In the genomic region with DNA sequence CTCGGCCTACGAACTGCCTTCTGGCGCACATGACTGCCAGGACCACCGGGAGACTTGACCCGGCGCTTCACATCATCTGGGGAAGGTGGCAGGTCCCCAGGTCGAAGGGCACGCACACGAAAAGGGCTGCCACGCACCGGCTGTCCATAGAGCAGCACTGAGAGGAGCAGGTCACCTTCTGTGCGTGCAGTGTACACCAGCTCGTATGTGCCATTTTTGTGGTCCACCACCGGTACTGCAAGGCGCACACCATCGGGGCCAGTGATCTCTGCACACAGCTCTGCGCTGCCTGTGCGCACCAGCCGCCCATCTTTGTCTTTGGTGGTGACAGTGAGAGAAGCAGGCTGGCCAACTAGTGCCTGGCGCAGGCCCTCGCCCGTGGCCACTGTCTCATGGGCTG, we compare ENCODE assay signal across 27 mouse cellular contexts. TPM values are rescaled to one million over a fixed set of nuclear protein-coding genes. Genes with fewer than 3 reads are reported as not detected.
"Had no signal": no experiment of that assay in that cellular context is flagged by ENCODE, and none has a peak within 500 bp of the region (broad histone marks: within the 10 kb centered on the region; RNA-seq: fewer than 3 reads in every experiment).

No protein-coding gene starts in this region.

- H3K27me3 ChIP-seq: heart, embryonic 12.5 days; hindbrain, embryonic 12.5 days; intestine, embryonic 15.5 days; limb, embryonic 12.5 days had no signal

- H3K4me2 ChIP-seq: heart, embryonic 12.5 days; hindbrain, embryonic 12.5 days; hindbrain, embryonic 14.5 days; intestine, embryonic 15.5 days; limb, embryonic 12.5 days had no signal

- H3K4me1 ChIP-seq: hindbrain, embryonic 10.5 days; hindbrain, embryonic 12.5 days; intestine, embryonic 15.5 days; limb, embryonic 10.5 days; limb, embryonic 12.5 days had no signal

- DNase-seq: gastrocnemius, postnatal 14 days; heart, postnatal 10 days; heart, postnatal 4 days; kidney, adult 18-20 months; kidney, adult 8-10 months; kidney, postnatal 10 days; kidney, postnatal 25 days; kidney, postnatal 4 days; liver had no signal

- H3K9ac ChIP-seq: heart, embryonic 12.5 days; hindbrain, embryonic 12.5 days; hindbrain, embryonic 14.5 days; intestine, embryonic 15.5 days; limb, embryonic 12.5 days had no signal

- H3K27ac ChIP-seq: heart, embryonic 10.5 days; hindbrain, embryonic 10.5 days; hindbrain, embryonic 12.5 days; hindbrain, embryonic 14.5 days; intestine, embryonic 15.5 days; layer of hippocampus, adult 2 months; left cerebral cortex, adult 2 months; limb, embryonic 10.5 days; limb, embryonic 12.5 days had no signal

- H3K4me3 ChIP-seq: heart, embryonic 10.5 days; heart, embryonic 12.5 days; hindbrain, embryonic 10.5 days; hindbrain, embryonic 12.5 days; intestine, embryonic 15.5 days; layer of hippocampus, adult 2 months; left cerebral cortex, adult 2 months; limb, embryonic 10.5 days; limb, embryonic 12.5 days had no signal

- ATAC-seq: hindbrain, embryonic 16.5 days; inflammation-experienced regulatory T-cells, adult 6 months; intestine, embryonic 15.5 days; intestine, postnatal 0 days had no signal

- H3K9me3 ChIP-seq: heart, embryonic 10.5 days; heart, embryonic 12.5 days; hindbrain, embryonic 10.5 days; hindbrain, embryonic 12.5 days; intestine, embryonic 15.5 days; limb, embryonic 10.5 days; limb, embryonic 12.5 days had no signal

RNA-seq across cellular contexts. Expression of a gene that starts 17.9 kb away (rescaled TPM):
- total RNA-seq: gastrocnemius, postnatal 14 days; granulocyte monocyte progenitor cell, adult 5-6 weeks; heart, postnatal 25 days; layer of hippocampus, postnatal 10 days; layer of hippocampus, postnatal 25 days had no signal
- polyA plus RNA-seq: heart, embryonic 14.5 days; hindbrain, embryonic 14.5 days; inflammation-experienced regulatory T-cells, adult 6 months; limb, embryonic 10.5 days had no signal

RNA-seq across cellular contexts. Expression of a gene that starts 22.5 kb away (rescaled TPM):
- total RNA-seq: granulocyte monocyte progenitor cell, adult 5-6 weeks had no signal
